Mouse (Mus musculus) hindbrain, embryonic 10.5 days (tissue): ENCODE measurements around the gene Mdh1. TPM values are rescaled to one million over a fixed set of nuclear protein-coding genes. Genes with fewer than 3 reads are reported as not detected.

ENCODE experiments used
- DNase-seq: peaks from one replicate; pipeline ENCODE4 v3.0.0-alpha.2; 2017; ENCODE audit warnings: low spot score
- H3K27ac ChIP-seq: fragments of 300-500 bp; sonication (generic); 2 replicates; pipeline ENCODE4 v1.5.1; 2016; ENCODE audit warnings: mild to moderate bottlenecking, moderate library complexity
- H3K27me3 ChIP-seq: fragments of 300-500 bp; sonication (generic); 2 replicates; pipeline ENCODE4 v1.6.1; 2016; ENCODE audit warnings: mild to moderate bottlenecking; ENCODE audit not compliant: poor library complexity, insufficient read depth, severe bottlenecking
- H3K36me3 ChIP-seq: fragments of 300-500 bp; sonication (generic); 2 replicates; pipeline ENCODE4 v1.6.1; 2016; ENCODE audit warnings: mild to moderate bottlenecking, moderate library complexity
- H3K4me1 ChIP-seq: fragments of 300-500 bp; sonication (generic); replicated peaks from 2 replicates; pipeline ENCODE4 v1.6.1; 2016; ENCODE audit warnings: mild to moderate bottlenecking
- H3K4me3 ChIP-seq: fragments of 300-500 bp; sonication (generic); 2 replicates; pipeline ENCODE4 v1.5.1; 2016; ENCODE audit warnings: mild to moderate bottlenecking, moderate library complexity
- H3K9me3 ChIP-seq: fragments of 300-500 bp; sonication (generic); 2 replicates; pipeline ENCODE4 v1.6.1; 2016; ENCODE audit warnings: mild to moderate bottlenecking, moderate library complexity
- WGBS: fragments of 180-500 bp; shearing (Covaris S2); methylation state at CpG from one replicate; pipeline ENCODE4 v1.1.7; 2016; 5-methylcytosine and 5-hydroxymethylcytosine counted together
- polyA plus RNA-seq: library from polyadenylated mRNA; unstranded; fragments of >200 nt; fragmentation: Nextera tagmentation; extraction: Ambion mirVana; gene quantifications from 2 replicates; pipeline ENCODE4 v1.2.1, GENCODE M21; 2016

The Mdh1 gene
- polyA plus RNA-seq, 1 experiment from 2014 or later: 415 TPM

GRCm38 (mm10) chr11:21563617-21564325 is 8.4 kb downstream of the Mdh1 start:
- Histone ChIP-seq H3K36me3 (peaks cover 81% of the 10 kb centered on the region), H3K27me3 (no peaks in the 10 kb centered on the region), H3K4me1 (no peaks in the 10 kb centered on the region), H3K27ac (no peak overlapping the region), H3K4me3 (no peak overlapping the region), H3K9me3 (no peaks in the 10 kb centered on the region)
- 91% methylated on average over 4 of the region's 4 CpGs for WGBS
- DNase-seq: no peak

DNA sequence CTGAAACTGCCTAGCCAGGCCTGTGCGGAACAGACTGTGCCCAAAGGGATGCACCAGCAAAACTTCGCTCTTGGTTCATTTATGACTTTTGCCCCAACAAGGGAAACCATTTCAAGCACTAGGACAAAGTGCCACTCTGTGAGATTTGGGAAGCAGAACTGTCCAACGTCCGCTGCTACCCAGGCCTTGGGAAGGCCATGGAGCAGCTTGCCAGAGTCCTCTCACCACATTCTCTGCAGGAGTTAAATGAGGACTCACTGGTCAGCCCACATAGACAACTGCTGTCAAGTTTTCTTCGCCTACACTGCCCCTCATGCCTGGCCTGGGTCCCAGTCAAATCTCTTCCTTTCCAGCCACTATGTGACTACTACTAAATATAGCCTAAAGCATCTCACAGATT is 10.8 kb downstream of the Mdh1 start:
- Histone ChIP-seq H3K27me3 (no peaks in the 10 kb centered on the region), H3K4me1 (no peaks in the 10 kb centered on the region), H3K27ac (no peak overlapping the region), H3K4me3 (no peak overlapping the region), H3K9me3 (no peaks in the 10 kb centered on the region), H3K36me3 (peaks cover 94% of the 10 kb centered on the region)
- 90% methylated on average over 5 of the region's 5 CpGs for WGBS
- no peak for DNase-seq

DNA sequence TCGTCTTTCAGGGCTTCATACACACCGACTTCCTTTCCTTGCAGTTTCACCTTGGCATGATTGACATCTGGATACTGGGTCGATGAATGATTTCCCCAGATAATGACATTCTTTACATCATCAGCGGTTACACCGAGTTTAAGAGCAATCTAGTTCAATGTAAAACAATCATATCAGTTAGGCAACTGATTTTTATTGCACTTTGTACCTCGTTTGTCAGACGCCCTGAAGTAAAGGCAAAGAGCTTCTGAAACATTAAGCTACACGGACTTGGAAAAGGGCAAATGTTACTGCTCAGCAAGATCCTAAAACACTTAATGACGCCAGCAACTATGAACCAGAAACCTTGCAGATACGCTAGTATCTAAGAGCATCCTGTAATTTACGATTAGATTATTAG is 12.4 kb downstream of the Mdh1 start:
- Histone ChIP-seq H3K27ac (no peak overlapping the region), H3K27me3 (no peaks in the 10 kb centered on the region), H3K9me3 (no peaks in the 10 kb centered on the region), H3K36me3 (peaks cover 78% of the 10 kb centered on the region), H3K4me1 (no peaks in the 10 kb centered on the region), H3K4me3 (no peak overlapping the region)
- no peak for DNase-seq
- WGBS: 91% methylated on average over 11 of the region's 11 CpGs

DNA sequence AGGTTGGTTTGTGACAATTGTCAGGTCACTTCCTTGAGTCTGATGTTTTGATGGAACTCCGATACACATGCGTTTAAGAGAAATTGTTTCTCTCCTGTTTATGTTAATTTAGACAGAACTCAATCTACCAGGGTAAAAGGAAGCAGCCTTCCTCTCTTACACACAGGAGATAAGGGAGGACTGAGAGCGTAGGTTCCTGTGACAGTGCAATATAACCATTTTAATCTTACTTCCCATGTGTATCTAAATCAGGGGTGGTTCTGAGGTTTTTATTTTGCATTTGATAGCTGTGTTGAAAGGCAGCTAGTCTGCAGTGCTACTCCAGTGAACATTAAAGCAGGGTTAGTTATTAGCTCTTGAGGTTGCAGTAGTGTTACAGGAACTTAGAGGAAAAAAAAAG is 20.1 kb downstream of the Mdh1 start:
- Histone ChIP-seq H3K4me3 (no peak overlapping the region), H3K27ac (no peak overlapping the region), H3K36me3 (peaks cover 6% of the 10 kb centered on the region), H3K9me3 (no peaks in the 10 kb centered on the region), H3K27me3 (no peaks in the 10 kb centered on the region), H3K4me1 (no peaks in the 10 kb centered on the region)
- 89% methylated on average over 3 of the region's 3 CpGs for WGBS
- DNase-seq: no peak

- Histone ChIP-seq H3K9me3 (no peaks in the 10 kb centered on the region), H3K4me1 (no peaks in the 10 kb centered on the region), H3K36me3 (no peaks in the 10 kb centered on the region), H3K27ac (no peak overlapping the region), H3K27me3 (no peaks in the 10 kb centered on the region), H3K4me3 (no peak overlapping the region)
- 89% methylated on average over 12 of the region's 12 CpGs for WGBS
- DNase-seq: no peak
These were observed 21.7 kb downstream of the Mdh1 start for GRCm38 (mm10) chr11:21550222-21551173.

GRCm38 (mm10) chr11:21549754-21550153 is 22.4 kb downstream of the Mdh1 start:
- Histone ChIP-seq H3K4me3 (no peak overlapping the region), H3K36me3 (no peaks in the 10 kb centered on the region), H3K9me3 (no peaks in the 10 kb centered on the region), H3K27ac (no peak overlapping the region), H3K4me1 (no peaks in the 10 kb centered on the region), H3K27me3 (no peaks in the 10 kb centered on the region)
- no peak for DNase-seq
- WGBS: 94% methylated on average over 4 of the region's 4 CpGs

DNA sequence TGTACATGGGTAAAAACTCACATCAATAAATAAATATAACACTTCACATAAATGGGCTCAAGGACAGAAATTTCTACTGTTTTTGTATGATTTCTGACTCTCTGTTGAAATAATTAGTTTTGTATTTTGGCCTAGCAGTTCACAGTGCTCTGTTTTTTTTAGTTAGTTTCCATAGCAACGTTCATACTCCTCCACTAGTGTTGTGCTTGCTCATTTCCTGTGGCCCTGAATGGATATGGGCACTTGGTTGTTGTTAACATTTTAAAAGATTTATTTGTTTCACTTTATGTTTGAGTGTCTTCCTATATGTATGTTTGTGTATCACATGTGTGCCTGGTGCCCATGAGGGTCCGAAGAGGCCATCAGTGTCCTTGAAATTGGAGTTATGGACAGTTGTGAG is 23.1 kb downstream of the Mdh1 start:
- 90% methylated on average over 2 of the region's 2 CpGs for WGBS
- Histone ChIP-seq H3K9me3 (no peaks in the 10 kb centered on the region), H3K27ac (no peak overlapping the region), H3K4me3 (no peak overlapping the region), H3K4me1 (no peaks in the 10 kb centered on the region), H3K27me3 (no peaks in the 10 kb centered on the region), H3K36me3 (no peaks in the 10 kb centered on the region)
- DNase-seq: no peak

- H3K4me3 ChIP-seq: no peak overlapping the region
- H3K27ac ChIP-seq: no peak overlapping the region
- DNase-seq: no peak
- H3K4me1 ChIP-seq: no peaks in the 10 kb centered on the region
- H3K36me3 ChIP-seq: no peaks in the 10 kb centered on the region
- no peaks in the 10 kb centered on the region for H3K9me3 ChIP-seq
- H3K27me3 ChIP-seq: no peaks in the 10 kb centered on the region
These were observed 24.6 kb downstream of the Mdh1 start for GRCm38 (mm10) chr11:21547518-21547917.

DNA sequence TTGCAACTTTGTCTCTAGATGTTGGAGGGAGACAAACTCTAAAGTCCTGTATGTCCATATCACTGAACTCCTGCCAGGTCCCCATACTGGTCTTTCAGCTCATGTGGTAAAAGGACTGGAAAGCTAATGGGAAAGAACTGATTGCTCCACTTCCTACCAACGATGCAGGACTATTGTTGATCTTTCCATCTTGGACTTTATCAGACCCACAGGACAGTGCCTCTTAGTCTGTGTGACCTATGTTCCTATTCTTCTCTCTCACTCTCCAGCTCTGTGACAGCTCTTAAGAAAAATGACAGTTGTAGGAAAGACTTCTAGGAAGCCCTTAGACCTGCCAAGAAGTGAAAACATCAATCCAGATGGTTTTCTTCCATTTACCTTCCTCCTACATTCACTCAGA is 25.5 kb downstream of the Mdh1 start:
- Histone ChIP-seq H3K9me3 (no peaks in the 10 kb centered on the region), H3K27ac (no peak overlapping the region), H3K36me3 (no peaks in the 10 kb centered on the region), H3K27me3 (no peaks in the 10 kb centered on the region), H3K4me3 (no peak overlapping the region), H3K4me1 (no peaks in the 10 kb centered on the region)
- no peak for DNase-seq
- WGBS: 81% methylated on average over 1 of the region's 1 CpGs

DNA sequence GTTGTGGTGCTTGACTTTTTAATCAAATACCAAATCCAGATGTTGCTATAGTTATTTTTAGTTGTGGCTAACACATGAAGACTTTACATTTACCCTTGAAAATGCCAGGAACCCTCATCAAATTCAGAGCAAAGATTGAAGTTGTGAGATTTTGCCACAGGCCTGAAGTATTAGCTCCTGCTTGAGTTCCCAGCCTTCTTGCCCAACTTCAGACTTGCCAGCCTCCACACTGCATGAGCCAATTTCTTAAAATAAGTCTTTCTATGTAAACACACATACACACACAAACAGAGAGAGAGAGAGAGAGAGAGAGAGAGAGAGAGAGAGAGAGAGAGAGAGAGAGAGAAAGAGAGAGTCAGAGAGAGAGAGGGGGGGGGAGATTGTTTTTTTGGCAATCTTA is 26.2 kb downstream of the Mdh1 start:
- Histone ChIP-seq H3K9me3 (no peaks in the 10 kb centered on the region), H3K4me3 (no peak overlapping the region), H3K36me3 (no peaks in the 10 kb centered on the region), H3K27ac (no peak overlapping the region), H3K27me3 (no peaks in the 10 kb centered on the region), H3K4me1 (no peaks in the 10 kb centered on the region)
- DNase-seq: no peak

- no peak overlapping the region for H3K27ac ChIP-seq
- no peaks in the 10 kb centered on the region for H3K36me3 ChIP-seq
- no peak overlapping the region for H3K4me3 ChIP-seq
- DNase-seq: no peak
- H3K9me3 ChIP-seq: no peaks in the 10 kb centered on the region
- no peaks in the 10 kb centered on the region for H3K27me3 ChIP-seq
- H3K4me1 ChIP-seq: no peaks in the 10 kb centered on the region
- 73% methylated on average over 2 of the region's 2 CpGs for WGBS
These were observed 27.1 kb downstream of the Mdh1 start for GRCm38 (mm10) chr11:21545021-21545420.

GRCm38 (mm10) chr11:21542731-21543130 is 29.4 kb downstream of the Mdh1 start:
- Histone ChIP-seq H3K4me1 (no peaks in the 10 kb centered on the region), H3K9me3 (no peaks in the 10 kb centered on the region), H3K36me3 (no peaks in the 10 kb centered on the region), H3K27ac (no peak overlapping the region), H3K4me3 (no peak overlapping the region), H3K27me3 (no peaks in the 10 kb centered on the region)
- no peak for DNase-seq
- 85% methylated on average over 5 of the region's 5 CpGs for WGBS

DNA sequence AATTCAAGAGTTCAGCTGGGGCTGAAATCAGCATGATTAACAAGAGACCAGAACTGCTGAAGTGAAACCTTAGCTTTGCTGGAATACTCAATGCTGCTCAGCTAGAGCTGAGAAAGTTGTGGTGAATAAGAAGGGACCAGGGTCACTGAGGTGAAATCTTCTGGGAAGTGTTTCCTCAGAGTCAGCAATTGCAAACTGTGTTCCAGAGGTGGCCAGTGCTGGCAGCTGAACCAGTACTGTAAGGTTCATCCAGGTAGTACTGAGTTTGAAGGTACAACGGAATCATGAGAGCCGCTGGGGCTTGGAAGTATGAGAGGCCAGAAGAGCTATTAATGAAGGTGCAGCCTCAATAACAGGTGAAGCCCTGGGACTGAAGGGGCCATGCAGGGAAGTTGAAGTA is 31.5 kb downstream of the Mdh1 start:
- Histone ChIP-seq H3K36me3 (no peaks in the 10 kb centered on the region), H3K27me3 (no peaks in the 10 kb centered on the region), H3K4me3 (no peak overlapping the region), H3K4me1 (no peaks in the 10 kb centered on the region), H3K9me3 (no peaks in the 10 kb centered on the region), H3K27ac (no peak overlapping the region)
- no peak for DNase-seq
- 90% methylated on average over 2 of the region's 2 CpGs for WGBS
